Mouse (Mus musculus) liver, embryonic 14.5 days (tissue): Measurements from ENCODE around the gene Hdac4.

Experiments used
- CTCF ChIP-seq: IDR thresholded peaks from 2 replicates; pipeline ENCODE4 v1.5.1; 2016; ENCODE audit warnings: antibody characterized with exemption, low read depth, control low read depth
- EP300 ChIP-seq: IDR thresholded peaks from 2 replicates; pipeline ENCODE4 v1.6.1; 2016; ENCODE audit warnings: antibody characterized with exemption, low read depth

DNA sequence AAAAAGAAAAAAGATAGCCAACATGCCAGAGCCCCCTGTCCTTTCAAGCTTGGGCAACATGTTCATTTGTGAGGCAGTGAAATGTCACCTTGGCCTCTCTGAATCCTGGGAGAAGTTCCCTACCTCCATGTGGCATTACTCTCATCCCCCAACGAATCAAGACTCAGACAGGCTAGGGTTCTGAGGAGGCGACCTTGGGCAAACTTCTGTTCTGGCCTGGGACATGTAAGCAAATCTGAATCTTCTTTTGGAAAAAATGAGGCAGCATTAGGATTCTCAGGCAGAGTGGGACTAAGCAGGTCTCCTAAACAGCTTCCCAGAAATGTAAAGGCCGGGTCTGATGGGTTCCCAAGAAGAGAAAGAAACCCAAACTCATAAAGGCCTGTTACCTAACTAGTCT is 202.8 kb downstream of the Hdac4 start:
- TF ChIP-seq EP300 (no peak), CTCF (no peak)
